Mouse (Mus musculus) lung, embryonic 15.5 days (tissue): ENCODE results near the gene Nrarp. TPM values are rescaled to one million over a fixed set of nuclear protein-coding genes. Genes with fewer than 3 reads are reported as not detected.

Experiments used
- ATAC-seq: fragments of 200-750 bp; cut with Nextera tagmentation; 2 replicates; pipeline ENCODE4 v1.8.0; 2017; ENCODE audit warnings: moderate number of reproducible peaks, borderline replicate concordance; ENCODE audit not compliant: low FRiP score, low TSS enrichment; ENCODE audit errors: extremely low read depth
- H3K27ac ChIP-seq: fragments of 300-500 bp; sonication (generic); 2 replicates; pipeline ENCODE4 v1.5.1; 2015; ENCODE audit warnings: moderate library complexity, mild to moderate bottlenecking, inconsistent platforms
- H3K27me3 ChIP-seq: fragments of 300-500 bp; sonication (generic); 2 replicates; pipeline ENCODE4 v1.6.1; 2015; ENCODE audit warnings: inconsistent platforms
- H3K36me3 ChIP-seq: fragments of 300-500 bp; sonication (generic); 2 replicates; pipeline ENCODE4 v1.6.1; 2015; ENCODE audit warnings: inconsistent platforms
- H3K4me1 ChIP-seq: fragments of 300-500 bp; sonication (generic); 2 replicates; pipeline ENCODE4 v1.6.1; 2015; ENCODE audit warnings: inconsistent platforms
- H3K4me2 ChIP-seq: fragments of 300-500 bp; sonication (generic); 2 replicates; pipeline ENCODE4 v1.6.1; 2015; ENCODE audit warnings: inconsistent platforms, mild to moderate bottlenecking, moderate library complexity
- H3K4me3 ChIP-seq: fragments of 300-500 bp; sonication (generic); 2 replicates; pipeline ENCODE4 v1.5.1; 2015; ENCODE audit warnings: mild to moderate bottlenecking, inconsistent platforms
- H3K9ac ChIP-seq: fragments of 300-500 bp; sonication (generic); 2 replicates; pipeline ENCODE4 v1.6.1; 2015; ENCODE audit warnings: inconsistent platforms
- H3K9me3 ChIP-seq: fragments of 300-500 bp; sonication (generic); 2 replicates; pipeline ENCODE4 v1.6.1; 2016; ENCODE audit warnings: inconsistent platforms
- WGBS: fragments of 180-500 bp; shearing (Covaris S2); methylation state at CpG from one replicate; pipeline ENCODE4 v1.1.7; 2015; 5-methylcytosine and 5-hydroxymethylcytosine counted together
- polyA plus RNA-seq: library from polyadenylated mRNA; unstranded; fragments of >200 nt; fragmentation: Nextera tagmentation; extraction: Ambion mirVana; gene quantifications from 2 replicates; pipeline ENCODE4 v1.2.1, GENCODE M21; 2015

Gene Nrarp
- polyA plus RNA-seq, 1 experiment from 2014 or later, result 15.7 TPM

GRCm38 (mm10) chr2:25200631-25201030, 20.1 kb downstream of the Nrarp start:
- no peak for ATAC-seq
- no peak overlapping the region for H3K4me3 ChIP-seq
- no peak overlapping the region for H3K9ac ChIP-seq
- H3K9me3 ChIP-seq, result no peaks in the 10 kb centered on the region
- WGBS, result 86% methylated on average over 2 of the region's 2 CpGs
- H3K36me3 ChIP-seq, result peaks cover 67% of the 10 kb centered on the region
- H3K4me2 ChIP-seq, result no peak overlapping the region
- peaks cover 16% of the 10 kb centered on the region for H3K4me1 ChIP-seq
- no peak overlapping the region for H3K27ac ChIP-seq
- peaks cover 2% of the 10 kb centered on the region; the same call in 1 of the 2 replicates for H3K27me3 ChIP-seq

DNA sequence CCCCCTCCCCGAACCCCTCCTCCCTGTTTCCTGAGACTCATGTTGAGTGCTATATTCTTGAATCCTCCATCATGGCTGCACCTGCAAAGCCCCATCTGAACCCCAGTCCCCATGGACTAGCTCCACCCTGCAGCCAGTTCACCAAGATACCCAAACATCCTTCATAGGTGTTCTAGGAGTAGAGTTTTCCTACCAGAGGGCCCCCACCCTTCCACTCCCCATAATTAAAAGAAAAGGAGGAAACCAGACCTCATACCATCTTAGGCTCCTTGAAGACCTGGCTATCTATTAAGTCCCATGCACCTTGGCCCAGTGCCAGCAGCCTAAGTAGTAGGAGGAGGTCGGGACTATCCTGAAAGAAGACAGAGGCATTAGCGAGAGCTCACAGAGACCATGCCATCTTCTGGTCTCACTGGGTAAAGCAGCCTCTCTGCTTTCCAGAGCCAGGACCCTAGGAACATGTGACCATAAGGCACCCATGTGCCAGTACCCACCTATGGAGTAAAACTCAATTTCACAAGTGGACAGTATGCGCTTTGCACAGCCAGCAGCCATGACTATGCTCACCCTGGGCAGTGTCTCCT, 23.2 kb downstream of the Nrarp start:
- no peaks in the 10 kb centered on the region for H3K27me3 ChIP-seq
- no peak overlapping the region for H3K27ac ChIP-seq
- ATAC-seq, result peak; percentile 28; the same call in 1 of the 2 replicates
- no peak overlapping the region for H3K9ac ChIP-seq
- H3K36me3 ChIP-seq, result peaks cover 86% of the 10 kb centered on the region
- WGBS, result 62% methylated on average over 4 of the region's 4 CpGs
- H3K4me3 ChIP-seq, result no peak overlapping the region
- H3K9me3 ChIP-seq, result no peaks in the 10 kb centered on the region
- H3K4me2 ChIP-seq, result no peak overlapping the region
- no peaks in the 10 kb centered on the region; the same call in 1 of the 2 replicates for H3K4me1 ChIP-seq

DNA sequence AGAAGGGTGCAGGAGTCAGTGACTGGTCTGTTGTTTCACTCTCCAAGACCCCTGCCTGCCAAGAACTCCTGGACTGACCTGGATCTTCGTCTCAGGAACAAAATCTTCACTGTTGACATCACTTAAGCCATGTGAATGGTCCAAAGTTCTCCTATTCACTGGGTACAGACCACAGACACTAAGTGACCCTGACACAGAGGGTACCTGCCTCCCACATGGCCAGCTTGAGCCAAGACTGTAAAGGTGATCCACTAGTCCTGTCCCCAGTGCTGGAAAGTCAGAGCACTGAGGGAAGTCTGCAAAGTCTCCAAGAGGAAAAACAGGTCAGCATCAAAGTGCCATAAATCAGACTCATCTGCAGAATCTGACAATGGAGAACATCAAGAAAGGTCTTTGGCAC, 27.0 kb downstream of the Nrarp start:
- no peak overlapping the region for H3K4me2 ChIP-seq
- peaks cover 50% of the 10 kb centered on the region for H3K36me3 ChIP-seq
- no peaks in the 10 kb centered on the region for H3K27me3 ChIP-seq
- H3K4me3 ChIP-seq, result no peak overlapping the region
- no peak overlapping the region for H3K27ac ChIP-seq
- H3K4me1 ChIP-seq, result peaks cover 22% of the 10 kb centered on the region
- H3K9me3 ChIP-seq, result no peaks in the 10 kb centered on the region
- ATAC-seq, result no peak
- 88% methylated on average over 1 of the region's 1 CpGs for WGBS
- no peak overlapping the region for H3K9ac ChIP-seq

GRCm38 (mm10) chr2:25210686-25211085, 30.1 kb downstream of the Nrarp start:
- peak overlapping the region; percentile 91 for H3K9ac ChIP-seq
- no peaks in the 10 kb centered on the region for H3K27me3 ChIP-seq
- WGBS, result 1% methylated on average over 24 of the region's 24 CpGs
- peaks cover 19% of the 10 kb centered on the region for H3K36me3 ChIP-seq
- H3K4me1 ChIP-seq, result peaks cover 22% of the 10 kb centered on the region
- H3K27ac ChIP-seq, result peak overlapping the region; percentile 90
- peak overlapping the region; percentile 75 for H3K4me2 ChIP-seq
- peak overlapping the region; percentile 87 for H3K4me3 ChIP-seq
- H3K9me3 ChIP-seq, result no peaks in the 10 kb centered on the region
- no peak for ATAC-seq

GRCm38 (mm10) chr2:25211121-25211670, 30.6 kb downstream of the Nrarp start, which contains the start of gene Nelfb:
TSS of gene Nelfb (minus strand) at chr2:25211489.
- peak within 1 kb of the TSS; percentile 90 for H3K27ac ChIP-seq
- H3K4me3 ChIP-seq, result peak within 1 kb of the TSS; percentile 87
- peaks cover 13% of the 10 kb centered on the region for H3K36me3 ChIP-seq
- peak within 1 kb of the TSS; percentile 91 for H3K9ac ChIP-seq
- peaks cover 22% of the 10 kb centered on the region for H3K4me1 ChIP-seq
- no peaks in the 10 kb centered on the region for H3K9me3 ChIP-seq
- under 1% methylated on average over 44 of the region's 44 CpGs for WGBS
- peak within 1 kb of the TSS; percentile 75 for H3K4me2 ChIP-seq
- H3K27me3 ChIP-seq, result no peaks in the 10 kb centered on the region
- peak; percentile 91 for ATAC-seq

GRCm38 (mm10) chr2:25213266-25213865, 32.8 kb downstream of the Nrarp start:
- H3K9me3 ChIP-seq, result no peaks in the 10 kb centered on the region
- no peak overlapping the region for H3K4me2 ChIP-seq
- H3K27ac ChIP-seq, result no peak overlapping the region
- H3K9ac ChIP-seq, result no peak overlapping the region
- 61% methylated on average over 23 of the region's 23 CpGs for WGBS
- H3K4me3 ChIP-seq, result no peak overlapping the region
- no peaks in the 10 kb centered on the region for H3K27me3 ChIP-seq
- H3K4me1 ChIP-seq, result peaks cover 22% of the 10 kb centered on the region
- H3K36me3 ChIP-seq, result no peaks in the 10 kb centered on the region
- ATAC-seq, result no peak

DNA sequence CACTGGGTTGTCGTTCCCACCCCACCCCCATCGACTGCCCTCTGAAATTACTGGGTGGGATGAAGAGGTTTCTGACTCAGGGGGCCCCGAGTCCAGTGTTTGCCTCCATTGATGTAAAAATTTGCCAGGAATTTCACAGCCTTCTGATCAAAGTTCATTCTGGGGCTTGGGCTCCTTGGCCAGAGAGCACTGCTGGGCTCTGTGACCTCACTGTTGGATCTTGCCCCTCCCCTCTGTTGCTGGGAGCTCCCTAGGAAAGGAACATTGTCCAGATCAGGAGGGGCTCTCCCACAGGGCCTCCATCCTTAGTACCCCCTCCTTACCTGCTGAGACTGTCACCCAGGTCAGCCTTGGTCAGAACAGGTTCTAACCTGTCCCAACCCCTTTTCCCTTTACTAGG, 33.9 kb downstream of the Nrarp start, which contains the start of gene Stpg3:
Gene Stpg3, minus strand, starts transcription at position 194 of the 400 bp plus-strand sequence.
- H3K27ac ChIP-seq, result no peak within 1 kb of the TSS
- peaks cover 18% of the 10 kb centered on the region for H3K4me1 ChIP-seq
- H3K27me3 ChIP-seq, result no peaks in the 10 kb centered on the region
- no peak within 1 kb of the TSS for H3K4me3 ChIP-seq
- 55% methylated on average over 3 of the region's 3 CpGs for WGBS
- H3K9ac ChIP-seq, result no peak within 1 kb of the TSS
- H3K9me3 ChIP-seq, result no peaks in the 10 kb centered on the region
- H3K4me2 ChIP-seq, result no peak within 1 kb of the TSS
- no peak for ATAC-seq
- H3K36me3 ChIP-seq, result no peaks in the 10 kb centered on the region

GRCm38 (mm10) chr2:25217666-25218065, 37.1 kb downstream of the Nrarp start:
- no peaks in the 10 kb centered on the region for H3K27me3 ChIP-seq
- H3K27ac ChIP-seq, result no peak overlapping the region
- H3K9ac ChIP-seq, result no peak overlapping the region
- no peaks in the 10 kb centered on the region for H3K9me3 ChIP-seq
- 47% methylated on average over 2 of the region's 2 CpGs for whole genome bisulfite sequencing
- no peak for ATAC-seq
- no peak overlapping the region for H3K4me3 ChIP-seq
- H3K36me3 ChIP-seq, result peaks cover 7% of the 10 kb centered on the region
- peaks cover 4% of the 10 kb centered on the region; the same call in 1 of the 2 replicates for H3K4me1 ChIP-seq
- no peak overlapping the region for H3K4me2 ChIP-seq

- no peak within 1 kb of the TSS for H3K9ac ChIP-seq
- no peaks in the 10 kb centered on the region for H3K27me3 ChIP-seq
- H3K36me3 ChIP-seq, result peaks cover 7% of the 10 kb centered on the region
- H3K27ac ChIP-seq, result no peak within 1 kb of the TSS
- H3K4me3 ChIP-seq, result no peak within 1 kb of the TSS
- H3K4me1 ChIP-seq, result peaks cover 10% of the 10 kb centered on the region
- no peak within 1 kb of the TSS for H3K4me2 ChIP-seq
- ATAC-seq, result no peak
- H3K9me3 ChIP-seq, result no peaks in the 10 kb centered on the region
These were observed 37.9 kb downstream of the Nrarp start, which contains the start of gene Fam166a for GRCm38 (mm10) chr2:25218445-25218844. TSS of gene Fam166a (plus strand) at chr2:25218745.

GRCm38 (mm10) chr2:25221331-25221772, 40.8 kb downstream of the Nrarp start:
- Histone ChIP-seq H3K4me3 (no peak overlapping the region), H3K9me3 (no peaks in the 10 kb centered on the region), H3K9ac (no peak overlapping the region), H3K36me3 (peaks cover 7% of the 10 kb centered on the region), H3K4me1 (peaks cover 22% of the 10 kb centered on the region), H3K27ac (no peak overlapping the region), H3K4me2 (no peak overlapping the region), H3K27me3 (no peaks in the 10 kb centered on the region)
- 71% methylated on average over 5 of the region's 5 CpGs for WGBS
- no peak for ATAC-seq

- H3K9me3 ChIP-seq, result no peaks in the 10 kb centered on the region
- ATAC-seq, result peak; percentile 41
- peaks cover 32% of the 10 kb centered on the region for H3K4me1 ChIP-seq
- H3K27ac ChIP-seq, result peak overlapping the region; percentile 99
- under 1% methylated on average over 53 of the region's 53 CpGs for WGBS
- H3K4me2 ChIP-seq, result peak overlapping the region; percentile 76
- peak overlapping the region; percentile 98 for H3K4me3 ChIP-seq
- peaks cover 7% of the 10 kb centered on the region for H3K36me3 ChIP-seq
- H3K9ac ChIP-seq, result peak overlapping the region; percentile 95
- no peaks in the 10 kb centered on the region for H3K27me3 ChIP-seq
These were observed 43.3 kb downstream of the Nrarp start for GRCm38 (mm10) chr2:25223681-25224491.
